Mouse (Mus musculus) E14TG2a.4 (cell line): ENCODE data around the gene Nxn.

Experiments
- CTCF ChIP-seq: conservative IDR thresholded peaks from 2 replicates; pipeline ENCODE4 v1.5.1; 2014; ENCODE audit warnings: low read length
- NANOG ChIP-seq: IDR thresholded peaks from 2 replicates; pipeline ENCODE4 v1.6.1; 2014; ENCODE audit warnings: borderline replicate concordance, low read length, mixed read lengths

DNA sequence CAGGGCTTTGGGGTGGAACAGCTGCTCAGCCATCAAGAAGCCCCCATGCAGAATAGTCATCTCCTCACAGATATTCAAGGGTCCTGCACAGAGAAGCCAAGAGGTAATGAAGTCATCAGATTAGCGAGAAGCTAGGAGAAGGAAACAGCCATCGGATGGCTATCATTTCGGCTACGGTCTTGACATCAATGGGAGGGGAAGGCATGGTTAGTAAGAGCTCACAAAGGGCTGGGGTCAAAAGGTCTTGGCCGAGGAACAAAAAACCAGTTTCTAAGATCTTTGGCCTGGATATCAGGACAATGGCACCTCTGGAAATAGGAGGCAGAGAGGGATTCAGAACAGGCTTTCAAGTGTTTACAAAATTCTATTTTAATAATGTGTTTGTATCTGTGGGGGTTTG is 185.1 kb downstream of the Nxn start:
- TF ChIP-seq CTCF, result no peak
- no peak for TF ChIP-seq NANOG
